Mouse (Mus musculus) midbrain, embryonic 14.5 days (tissue): Measurements from ENCODE around the gene 5730522E02Rik. TPM values are rescaled to one million over a fixed set of nuclear protein-coding genes. Genes with fewer than 3 reads are reported as not detected.

Experiments used
- ATAC-seq: fragments of 200-750 bp; cut with Nextera tagmentation; 2 replicates; pipeline ENCODE4 v1.8.0; 2017; ENCODE audit warnings: moderate number of reproducible peaks, moderate library complexity; ENCODE audit not compliant: low FRiP score, low TSS enrichment
- DNase-seq: peaks from one replicate; pipeline ENCODE4 v3.0.0-alpha.2; 2015
- H3K27ac ChIP-seq: fragments of 300-500 bp; sonication (generic); replicated peaks from 2 replicates; pipeline ENCODE4 v1.5.1; 2014; ENCODE audit warnings: mild to moderate bottlenecking, low read depth, low read length, moderate library complexity
- H3K27me3 ChIP-seq: fragments of 300-500 bp; sonication (generic); 2 replicates; pipeline ENCODE4 v1.6.1; 2014; ENCODE audit warnings: low read length, control low read depth, mixed read lengths; ENCODE audit not compliant: control insufficient read depth, insufficient read depth
- H3K36me3 ChIP-seq: fragments of 300-500 bp; sonication (generic); 2 replicates; pipeline ENCODE4 v1.6.1; 2014; ENCODE audit warnings: low read length, control low read depth; ENCODE audit not compliant: control insufficient read depth, insufficient read depth
- H3K4me1 ChIP-seq: fragments of 300-500 bp; sonication (generic); 2 replicates; pipeline ENCODE4 v1.6.1; 2014; ENCODE audit warnings: mild to moderate bottlenecking, antibody characterized with exemption, low read length, control low read depth; ENCODE audit not compliant: control insufficient read depth, insufficient read depth
- H3K4me2 ChIP-seq: fragments of 300-500 bp; sonication (generic); 2 replicates; pipeline ENCODE4 v1.6.1; 2014; ENCODE audit warnings: mild to moderate bottlenecking, low read length, moderate library complexity
- H3K4me3 ChIP-seq: fragments of 300-500 bp; sonication (generic); replicated peaks from 2 replicates; pipeline ENCODE4 v1.5.1; 2014; ENCODE audit warnings: low read depth, low read length
- H3K9ac ChIP-seq: fragments of 300-500 bp; sonication (generic); replicated peaks from 2 replicates; pipeline ENCODE4 v1.6.1; 2014; ENCODE audit warnings: mild to moderate bottlenecking, low read length, moderate library complexity
- H3K9me3 ChIP-seq: fragments of 300-500 bp; sonication (generic); 2 replicates; pipeline ENCODE4 v1.6.1; 2016; ENCODE audit warnings: low read length, control low read depth, mixed read lengths; ENCODE audit not compliant: control insufficient read depth
- WGBS: fragments of 180-500 bp; shearing (Covaris S2); extraction: QIAGEN DNeasy Blood & Tissue Kit; methylation state at CpG from one replicate; pipeline ENCODE4 v1.1.7; 2014; 5-methylcytosine and 5-hydroxymethylcytosine counted together
- polyA plus RNA-seq: library from polyadenylated mRNA; unstranded; fragments of >200 nt; fragmentation: Nextera tagmentation; extraction: Ambion mirVana; gene quantifications from 2 replicates; pipeline ENCODE4 v1.2.1, GENCODE M21; 2014

Gene 5730522E02Rik
- polyA plus RNA-seq, 1 experiment from 2014 or later: 14.8 TPM

- no peaks in the 10 kb centered on the region for H3K9me3 ChIP-seq
- H3K4me2 ChIP-seq: no peak overlapping the region
- H3K4me3 ChIP-seq: no peak overlapping the region
- no peaks in the 10 kb centered on the region for H3K4me1 ChIP-seq
- no peaks in the 10 kb centered on the region for H3K27me3 ChIP-seq
- no peak overlapping the region for H3K27ac ChIP-seq
- DNase-seq (no peak), ATAC-seq (no peak)
- no peak overlapping the region for H3K9ac ChIP-seq
- H3K36me3 ChIP-seq: no peaks in the 10 kb centered on the region
- WGBS: 86% methylated on average over 7 of the region's 7 CpGs
Measured at GRCm38 (mm10) chr11:25715447-25716321, 494.9 kb downstream of the 5730522E02Rik start.

DNA sequence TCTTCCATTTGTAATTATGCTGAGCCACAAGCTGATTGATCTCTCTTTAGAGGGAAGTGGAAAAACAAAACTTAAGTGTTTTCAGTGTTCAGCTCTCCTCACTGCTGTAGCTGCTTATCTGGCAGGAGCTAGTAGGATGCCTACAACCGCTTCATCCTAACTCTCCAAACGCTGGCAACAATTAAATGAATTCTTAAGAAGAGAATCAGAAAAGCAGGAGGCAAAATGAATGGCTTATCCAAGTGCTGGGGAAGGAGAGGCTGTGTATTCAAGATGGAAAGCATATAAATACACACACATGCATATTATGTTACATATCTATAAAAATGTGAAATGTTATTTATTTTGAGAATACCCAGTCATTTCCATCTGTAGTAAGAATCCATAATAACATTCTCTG lies 500.0 kb downstream of the 5730522E02Rik start:
- H3K27ac ChIP-seq: no peak overlapping the region
- whole genome bisulfite sequencing: 71% methylated on average over 2 of the region's 2 CpGs
- ATAC-seq: no peak

DNA sequence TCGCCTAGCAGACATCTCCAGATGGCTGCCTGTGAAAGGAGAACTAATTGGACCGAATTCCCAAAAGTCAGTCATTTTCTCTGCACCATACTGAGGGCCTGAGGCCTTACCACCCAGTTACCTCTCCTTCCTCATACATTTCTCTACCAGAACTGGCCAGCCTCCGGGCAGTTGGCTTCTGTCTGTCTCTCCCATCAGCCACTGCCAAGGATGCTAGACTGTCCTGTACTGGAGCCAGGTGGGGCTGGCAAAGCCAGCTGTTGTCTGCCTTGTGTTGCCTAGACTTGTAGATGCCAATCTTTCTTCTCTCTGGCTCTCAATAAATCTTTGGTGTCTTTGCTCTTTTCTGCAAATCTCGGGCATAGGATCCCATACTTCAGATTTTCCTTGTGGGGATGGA lies 500.7 kb downstream of the 5730522E02Rik start:
- peaks cover 1% of the 10 kb centered on the region; the same call in 1 of the 2 replicates for H3K4me1 ChIP-seq
- no peak overlapping the region for H3K4me3 ChIP-seq
- H3K4me2 ChIP-seq: no peak overlapping the region
- no peaks in the 10 kb centered on the region for H3K9me3 ChIP-seq
- H3K27ac ChIP-seq: no peak overlapping the region
- H3K36me3 ChIP-seq: no peaks in the 10 kb centered on the region
- ATAC-seq: no peak
- WGBS: 77% methylated on average over 4 of the region's 4 CpGs
- H3K27me3 ChIP-seq: no peaks in the 10 kb centered on the region
- no peak for DNase-seq
- H3K9ac ChIP-seq: no peak overlapping the region

More for the DNA sequence above, 500.0 kb downstream of the 5730522E02Rik start:
- Histone ChIP-seq H3K36me3 (no peaks in the 10 kb centered on the region), H3K4me1 (no peaks in the 10 kb centered on the region), H3K4me2 (no peak overlapping the region), H3K27me3 (no peaks in the 10 kb centered on the region), H3K4me3 (no peak overlapping the region), H3K9me3 (no peaks in the 10 kb centered on the region), H3K9ac (no peak overlapping the region)
- DNase-seq: no peak

DNA sequence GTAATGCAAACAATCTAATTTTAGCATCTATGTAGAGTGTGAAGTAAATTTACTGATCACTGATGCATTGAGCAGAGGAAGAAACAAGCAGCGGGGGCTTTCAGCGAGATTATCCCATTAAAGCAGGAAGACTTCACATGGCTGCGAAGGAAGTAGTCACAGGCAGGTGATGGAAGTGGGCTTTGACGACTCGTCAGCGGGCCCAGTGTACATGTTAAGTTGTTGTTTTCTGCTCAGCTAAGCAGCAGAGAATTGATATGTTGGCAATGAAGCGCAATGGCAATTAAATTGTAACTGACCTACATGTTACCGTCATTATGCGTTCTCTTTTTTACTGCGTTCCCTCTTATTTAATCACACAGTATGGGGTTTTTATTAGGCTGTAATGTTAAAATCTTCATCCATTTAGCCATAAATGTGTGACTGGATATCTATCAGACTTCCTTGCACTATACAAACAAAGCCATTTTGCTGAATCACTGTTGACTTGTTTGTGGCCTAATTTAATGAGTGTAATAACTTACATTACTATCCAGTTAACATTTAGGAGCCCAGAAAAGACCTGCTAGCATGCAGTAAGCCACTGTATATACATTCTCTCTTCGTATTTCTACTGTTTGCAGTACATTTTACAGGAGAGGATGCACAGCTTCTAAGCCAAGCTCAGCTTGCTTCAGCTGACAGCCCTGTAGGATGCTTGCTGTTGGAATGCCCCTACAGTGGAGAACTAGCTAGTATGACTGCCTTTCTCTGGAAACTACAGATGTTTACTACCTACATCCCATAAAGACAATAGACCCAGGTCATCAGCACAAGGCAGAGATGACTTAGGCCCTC lies 506.0 kb downstream of the 5730522E02Rik start:
- WGBS: 47% methylated on average over 11 of the region's 11 CpGs

GRCm38 (mm10) chr11:25702791-25703190 lies 507.8 kb downstream of the 5730522E02Rik start:
- DNase-seq (no peak), ATAC-seq (no peak)
- no peaks in the 10 kb centered on the region for H3K9me3 ChIP-seq
- H3K4me3 ChIP-seq: no peak overlapping the region
- 59% methylated on average over 3 of the region's 3 CpGs for WGBS
- H3K27ac ChIP-seq: no peak overlapping the region
- H3K4me1 ChIP-seq: peaks cover 21% of the 10 kb centered on the region
- H3K36me3 ChIP-seq: no peaks in the 10 kb centered on the region
- no peak overlapping the region for H3K4me2 ChIP-seq
- no peak overlapping the region for H3K9ac ChIP-seq
- H3K27me3 ChIP-seq: no peaks in the 10 kb centered on the region

More for the DNA sequence above, 506.0 kb downstream of the 5730522E02Rik start:
- no peaks in the 10 kb centered on the region for H3K27me3 ChIP-seq
- H3K4me3 ChIP-seq: no peak overlapping the region
- H3K27ac ChIP-seq: peak overlapping the region; percentile 28; the same call in 1 of the 2 replicates
- no peak for ATAC-seq
- H3K9me3 ChIP-seq: no peaks in the 10 kb centered on the region
- peaks cover 11% of the 10 kb centered on the region for H3K4me1 ChIP-seq
- no peaks in the 10 kb centered on the region for H3K36me3 ChIP-seq
- H3K9ac ChIP-seq: no peak overlapping the region
- no peak overlapping the region for H3K4me2 ChIP-seq
- DNase-seq: no peak

DNA sequence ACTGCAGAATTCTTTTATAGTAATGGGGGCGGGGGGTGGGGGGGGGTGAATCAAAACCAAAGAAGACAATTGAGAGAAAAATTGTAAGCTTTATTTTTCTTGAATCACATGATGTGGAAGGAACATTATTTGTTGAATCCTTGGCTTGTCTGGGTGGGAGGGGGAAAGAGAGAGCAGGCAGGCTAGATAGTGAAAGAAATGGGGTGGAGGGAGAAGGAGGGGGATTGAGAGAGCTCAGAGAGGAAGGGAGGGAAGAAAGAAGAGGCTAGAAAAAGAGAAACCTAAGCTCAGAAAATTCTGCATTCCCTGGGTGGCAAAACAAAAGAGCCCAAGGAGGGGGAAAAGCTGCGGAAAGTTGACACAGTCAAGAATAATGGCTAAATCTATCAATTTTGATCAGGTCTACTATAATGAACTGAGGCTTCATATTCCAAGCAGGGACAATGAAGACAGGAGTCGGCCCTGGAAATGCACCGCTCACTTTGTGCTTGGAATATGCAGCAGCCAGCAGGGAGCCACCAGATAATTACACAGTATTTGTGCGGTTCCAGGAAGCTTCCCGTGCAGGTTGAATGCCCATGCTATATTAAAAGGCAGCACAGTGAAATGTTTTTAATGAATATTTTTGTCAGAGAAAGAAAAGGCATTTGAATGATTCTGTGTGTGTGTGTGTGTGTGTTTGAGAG lies 512.9 kb downstream of the 5730522E02Rik start:
- H3K4me1 ChIP-seq: peaks cover 33% of the 10 kb centered on the region
- DNase-seq (peak; percentile 79), ATAC-seq (peak; percentile 78)
- H3K27me3 ChIP-seq: no peaks in the 10 kb centered on the region
- WGBS: 10% methylated on average over 6 of the region's 6 CpGs
- H3K9me3 ChIP-seq: no peaks in the 10 kb centered on the region
- H3K4me3 ChIP-seq: peak overlapping the region; percentile 15; the same call in 1 of the 2 replicates
- peak overlapping the region; percentile 92 for H3K27ac ChIP-seq
- no peaks in the 10 kb centered on the region for H3K36me3 ChIP-seq
- H3K9ac ChIP-seq: peak overlapping the region; percentile 47
- peak overlapping the region; percentile 48 for H3K4me2 ChIP-seq

- DNase-seq: no peak
- Histone ChIP-seq H3K27me3 (no peaks in the 10 kb centered on the region), H3K4me1 (peaks cover 33% of the 10 kb centered on the region), H3K36me3 (no peaks in the 10 kb centered on the region), H3K9ac (no peak overlapping the region), H3K9me3 (no peaks in the 10 kb centered on the region), H3K4me3 (no peak overlapping the region), H3K27ac (peak overlapping the region; percentile 46), H3K4me2 (no peak overlapping the region)
- peak; percentile 33; the same call in 1 of the 2 replicates for ATAC-seq
- WGBS: 22% methylated on average over 5 of the region's 5 CpGs
Measured at GRCm38 (mm10) chr11:25696168-25696567, 514.4 kb downstream of the 5730522E02Rik start.

GRCm38 (mm10) chr11:25684731-25685130 lies 525.8 kb downstream of the 5730522E02Rik start:
- ATAC-seq (no peak), DNase-seq (no peak)
- no peaks in the 10 kb centered on the region for H3K27me3 ChIP-seq
- no peaks in the 10 kb centered on the region for H3K4me1 ChIP-seq
- H3K9me3 ChIP-seq: no peaks in the 10 kb centered on the region
- H3K4me2 ChIP-seq: no peak overlapping the region
- H3K4me3 ChIP-seq: no peak overlapping the region
- 94% methylated on average over 4 of the region's 4 CpGs for WGBS
- H3K27ac ChIP-seq: no peak overlapping the region
- no peak overlapping the region for H3K9ac ChIP-seq
- no peaks in the 10 kb centered on the region for H3K36me3 ChIP-seq
